Mouse (Mus musculus) stomach, embryonic 14.5 days (tissue): ENCODE results near the gene Atp6v0a1. TPM values are rescaled to one million over a fixed set of nuclear protein-coding genes. Genes with fewer than 3 reads are reported as not detected.
A peak's percentile ranks its signal among the peaks of the same experiment; 100 is the strongest.

Source experiments
- ATAC-seq: fragments of 200-750 bp; cut with Nextera tagmentation; 2 replicates; pipeline ENCODE4 v1.8.0; 2017; ENCODE audit warnings: low read depth, moderate TSS enrichment; ENCODE audit not compliant: insufficient number of reproducible peaks, insufficient read depth, low FRiP score
- H3K27ac ChIP-seq: fragments of 300-500 bp; sonication (generic); 2 replicates; pipeline ENCODE4 v1.5.1; 2014; ENCODE audit warnings: mild to moderate bottlenecking, low read length, moderate library complexity, mixed read lengths
- H3K27me3 ChIP-seq: fragments of 300-500 bp; sonication (generic); 2 replicates; pipeline ENCODE4 v1.6.1; 2014; ENCODE audit warnings: low read length, control low read depth, mixed read lengths; ENCODE audit not compliant: control insufficient read depth, insufficient read depth
- H3K36me3 ChIP-seq: fragments of 300-500 bp; sonication (generic); 2 replicates; pipeline ENCODE4 v1.6.1; 2014; ENCODE audit warnings: mild to moderate bottlenecking, control low read depth, low read length, moderate library complexity, mixed read lengths; ENCODE audit not compliant: control insufficient read depth, insufficient read depth
- H3K4me1 ChIP-seq: fragments of 300-500 bp; sonication (generic); 2 replicates; pipeline ENCODE4 v1.6.1; 2014; ENCODE audit warnings: low read length, control low read depth, mixed read lengths; ENCODE audit not compliant: control insufficient read depth, insufficient read depth
- H3K4me2 ChIP-seq: fragments of 300-500 bp; sonication (generic); replicated peaks from 2 replicates; pipeline ENCODE4 v1.6.1; 2014; ENCODE audit warnings: low read depth, low read length, control low read depth
- H3K4me3 ChIP-seq: fragments of 300-500 bp; sonication (generic); 2 replicates; pipeline ENCODE4 v1.5.1; 2014; ENCODE audit warnings: low read depth, low read length, control low read depth
- H3K9ac ChIP-seq: fragments of 300-500 bp; sonication (generic); replicated peaks from 2 replicates; pipeline ENCODE4 v1.6.1; 2014; ENCODE audit warnings: low read depth, mild to moderate bottlenecking, control low read depth, low read length, moderate library complexity, mixed read lengths
- H3K9me3 ChIP-seq: fragments of 300-500 bp; sonication (generic); 2 replicates; pipeline ENCODE4 v1.6.1; 2016; ENCODE audit warnings: low read depth, low read length, control low read depth; ENCODE audit not compliant: control insufficient read depth
- WGBS: fragments of 180-500 bp; shearing (Covaris S2); extraction: QIAGEN DNeasy Blood & Tissue Kit; methylation state at CpG from one replicate; pipeline ENCODE4 v1.1.7; 2014; 5-methylcytosine and 5-hydroxymethylcytosine counted together
- polyA plus RNA-seq: library from polyadenylated mRNA; unstranded; fragments of >200 nt; fragmentation: Nextera tagmentation; extraction: Ambion mirVana; gene quantifications from 2 replicates; pipeline ENCODE4 v1.2.1, GENCODE M21; 2014

The Atp6v0a1 gene
- polyA plus RNA-seq, 1 experiment from 2014 or later: 42.0 TPM

DNA sequence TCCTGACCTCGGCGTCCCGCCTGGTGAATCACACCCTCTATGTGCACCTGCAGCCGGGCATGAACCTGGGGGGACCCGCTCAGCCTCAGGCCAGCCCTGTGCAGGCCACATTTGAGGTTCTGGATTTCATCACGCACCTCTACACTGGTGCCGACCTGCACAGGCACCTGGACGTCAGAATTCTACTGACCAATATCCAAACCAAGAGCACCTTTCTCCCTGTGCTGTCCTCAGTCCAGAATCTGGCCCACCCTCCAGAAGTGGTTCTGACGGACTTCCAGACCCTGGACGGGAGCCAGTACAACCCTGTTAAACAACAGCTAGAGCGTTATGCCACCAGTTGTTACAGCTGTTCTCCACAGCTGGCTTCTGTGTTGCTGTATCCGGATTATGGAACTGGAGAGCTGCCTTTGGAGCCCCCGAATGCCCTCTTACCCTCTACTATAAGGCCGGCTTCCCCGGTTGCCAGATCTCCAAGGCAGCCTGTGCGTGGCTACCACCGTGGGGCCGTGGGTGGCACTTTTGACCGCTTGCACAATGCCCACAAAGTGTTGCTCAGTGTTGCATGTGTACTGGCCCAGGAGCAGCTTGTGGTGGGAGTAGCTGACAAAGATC is 73.9 kb downstream of the Atp6v0a1 start:
- peak overlapping the region; percentile 84 for H3K27ac ChIP-seq
- ATAC-seq: no peak
- peak overlapping the region; percentile 73 for H3K9ac ChIP-seq
- H3K27me3 ChIP-seq: peaks cover 22% of the 10 kb centered on the region
- H3K4me1 ChIP-seq: peaks cover 33% of the 10 kb centered on the region
- 29% methylated on average over 19 of the region's 19 CpGs for WGBS
- H3K9me3 ChIP-seq: no peaks in the 10 kb centered on the region
- peak overlapping the region; percentile 70 for H3K4me3 ChIP-seq
- H3K4me2 ChIP-seq: peak overlapping the region; percentile 98
- no peaks in the 10 kb centered on the region for H3K36me3 ChIP-seq

GRCm38 (mm10) chr11:101084246-101084645 is 75.0 kb downstream of the Atp6v0a1 start:
- Histone ChIP-seq H3K27me3 (peaks cover 12% of the 10 kb centered on the region), H3K4me3 (no peak overlapping the region), H3K9me3 (no peaks in the 10 kb centered on the region), H3K4me2 (no peak overlapping the region), H3K36me3 (peaks cover 2% of the 10 kb centered on the region), H3K4me1 (peaks cover 34% of the 10 kb centered on the region), H3K27ac (no peak overlapping the region), H3K9ac (no peak overlapping the region)
- no peak for ATAC-seq
- WGBS: 88% methylated on average over 14 of the region's 14 CpGs

DNA sequence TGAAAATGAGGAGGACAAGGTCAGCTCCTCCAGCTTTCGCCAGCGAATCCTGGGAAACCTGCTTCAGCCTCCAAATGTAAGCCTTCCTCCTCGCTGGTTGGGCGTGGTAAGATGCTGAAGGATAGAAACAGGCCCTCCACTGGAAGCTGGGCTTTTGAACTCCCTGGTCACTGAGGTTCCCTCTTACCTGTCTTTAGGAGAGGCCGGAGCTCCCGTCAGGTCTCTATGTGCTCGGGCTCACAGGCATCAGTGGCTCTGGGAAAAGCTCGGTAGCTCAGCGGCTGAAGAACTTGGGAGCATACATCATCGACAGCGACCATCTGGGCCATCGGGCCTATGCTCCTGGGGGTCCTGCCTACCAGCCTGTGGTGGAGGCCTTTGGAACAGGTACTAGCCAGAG is 75.6 kb downstream of the Atp6v0a1 start:
- no peaks in the 10 kb centered on the region for H3K9me3 ChIP-seq
- H3K27me3 ChIP-seq: peaks cover 6% of the 10 kb centered on the region
- 90% methylated on average over 12 of the region's 12 CpGs for WGBS
- no peak overlapping the region for H3K9ac ChIP-seq
- H3K4me2 ChIP-seq: no peak overlapping the region
- no peak overlapping the region for H3K4me3 ChIP-seq
- H3K36me3 ChIP-seq: peaks cover 8% of the 10 kb centered on the region
- no peak for ATAC-seq
- H3K4me1 ChIP-seq: peaks cover 30% of the 10 kb centered on the region
- H3K27ac ChIP-seq: no peak overlapping the region

DNA sequence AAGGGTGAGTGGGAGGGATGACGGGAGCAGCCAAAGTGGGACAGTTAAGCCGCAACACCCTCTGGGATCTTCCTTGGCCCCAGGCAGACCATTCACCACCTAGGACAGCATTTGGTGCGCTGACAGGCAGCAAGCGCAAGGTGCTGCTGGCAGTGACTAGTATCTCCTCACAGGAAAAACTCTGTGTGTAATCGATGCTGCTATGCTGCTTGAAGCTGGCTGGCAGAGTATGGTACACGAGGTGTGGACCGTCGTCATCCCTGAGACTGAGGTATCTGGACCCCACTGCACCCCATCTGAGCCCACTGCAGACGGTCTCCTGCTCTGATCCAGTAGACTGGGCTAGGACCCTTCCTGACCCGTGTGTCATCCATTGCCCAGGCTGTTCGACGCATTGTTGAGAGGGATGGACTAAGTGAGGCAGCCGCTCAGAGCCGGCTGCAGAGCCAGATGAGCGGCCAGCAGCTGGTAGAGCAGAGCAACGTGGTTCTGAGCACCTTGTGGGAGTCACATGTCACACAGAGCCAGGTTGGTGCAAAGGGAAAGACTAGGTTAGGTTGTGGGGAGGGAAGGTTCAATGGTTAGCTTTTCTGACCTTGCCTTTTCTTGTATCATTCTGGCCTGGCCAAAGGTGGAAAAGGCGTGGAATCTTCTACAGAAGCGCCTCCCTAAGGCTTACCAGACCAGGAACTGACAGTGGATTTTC is 76.5 kb downstream of the Atp6v0a1 start:
- Histone ChIP-seq H3K4me2 (peak overlapping the region; percentile 96; the same call in 1 of the 2 replicates), H3K9me3 (no peaks in the 10 kb centered on the region), H3K4me3 (no peak overlapping the region), H3K27ac (no peak overlapping the region), H3K9ac (no peak overlapping the region), H3K36me3 (peaks cover 12% of the 10 kb centered on the region), H3K4me1 (peaks cover 28% of the 10 kb centered on the region), H3K27me3 (no peaks in the 10 kb centered on the region; the same call in 1 of the 2 replicates)
- no peak for ATAC-seq
- WGBS: 89% methylated on average over 18 of the region's 18 CpGs

GRCm38 (mm10) chr11:101086323-101086674 is 77.0 kb downstream of the Atp6v0a1 start:
- Histone ChIP-seq H3K9ac (no peak overlapping the region), H3K27ac (peak overlapping the region; percentile 16; the same call in 1 of the 2 replicates), H3K9me3 (no peaks in the 10 kb centered on the region), H3K27me3 (no peaks in the 10 kb centered on the region), H3K4me2 (peak overlapping the region; percentile 96), H3K36me3 (peaks cover 14% of the 10 kb centered on the region), H3K4me1 (peaks cover 28% of the 10 kb centered on the region), H3K4me3 (peak overlapping the region; percentile 87; the same call in 1 of the 2 replicates)
- WGBS: 83% methylated on average over 6 of the region's 6 CpGs
- ATAC-seq: no peak

DNA sequence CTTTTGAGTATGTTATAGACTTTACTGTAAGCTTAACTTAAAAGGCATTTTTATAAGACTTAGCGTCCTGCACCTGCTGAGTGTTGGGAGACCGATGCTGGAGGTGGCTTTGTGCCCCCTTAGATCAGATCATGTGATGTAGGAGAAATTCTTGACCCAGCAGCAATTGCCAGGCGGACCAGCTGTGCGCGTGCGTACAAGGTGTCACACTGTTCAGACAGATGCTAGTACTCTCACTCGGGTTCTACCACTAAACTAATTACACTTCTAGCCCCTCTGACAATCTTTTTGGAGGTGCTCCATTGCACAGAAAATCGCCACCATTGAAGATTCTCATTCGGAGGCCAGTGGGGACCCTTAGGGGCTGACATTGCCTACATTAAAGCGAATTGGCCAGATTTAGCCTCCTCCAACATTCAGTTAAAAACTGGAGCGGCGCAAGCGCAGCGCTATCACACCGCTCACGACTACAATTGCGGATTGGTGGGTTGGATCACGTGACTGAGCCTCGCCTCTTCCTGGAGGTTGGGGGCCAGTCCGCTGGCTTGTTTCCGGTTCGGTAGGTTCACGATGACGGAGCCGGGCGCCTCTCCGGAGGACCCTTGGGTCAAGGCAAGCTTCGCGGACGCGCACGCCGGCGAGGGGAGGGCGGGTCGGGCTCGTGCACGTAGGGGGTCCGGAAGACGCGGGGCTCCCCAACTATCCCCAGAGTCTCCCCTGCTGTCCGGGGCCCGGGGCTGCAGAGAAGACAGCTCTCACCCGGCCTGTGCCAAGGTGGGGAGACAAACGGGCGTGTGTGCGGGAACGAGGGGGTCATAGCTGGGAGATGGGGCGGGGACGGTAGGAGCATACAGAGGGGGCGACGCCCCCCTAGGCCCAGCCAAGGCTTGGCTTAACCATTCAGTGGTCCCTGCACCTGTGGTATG is 77.8 kb downstream of the Atp6v0a1 start, which contains the start of gene Mlx:
Gene Mlx, plus strand, starts transcription at position 522 of the 926 bp plus-strand sequence.
- H3K9ac ChIP-seq: peak within 1 kb of the TSS; percentile 80
- H3K27ac ChIP-seq: peak within 1 kb of the TSS; percentile 16; the same call in 1 of the 2 replicates
- peak within 1 kb of the TSS; percentile 87 for H3K4me3 ChIP-seq
- ATAC-seq: peak; percentile 85
- peaks cover 24% of the 10 kb centered on the region for H3K4me1 ChIP-seq
- H3K27me3 ChIP-seq: no peaks in the 10 kb centered on the region
- 2% methylated on average over 52 of the region's 52 CpGs for WGBS
- H3K9me3 ChIP-seq: no peaks in the 10 kb centered on the region
- peaks cover 21% of the 10 kb centered on the region for H3K36me3 ChIP-seq
- H3K4me2 ChIP-seq: peak within 1 kb of the TSS; percentile 96

DNA sequence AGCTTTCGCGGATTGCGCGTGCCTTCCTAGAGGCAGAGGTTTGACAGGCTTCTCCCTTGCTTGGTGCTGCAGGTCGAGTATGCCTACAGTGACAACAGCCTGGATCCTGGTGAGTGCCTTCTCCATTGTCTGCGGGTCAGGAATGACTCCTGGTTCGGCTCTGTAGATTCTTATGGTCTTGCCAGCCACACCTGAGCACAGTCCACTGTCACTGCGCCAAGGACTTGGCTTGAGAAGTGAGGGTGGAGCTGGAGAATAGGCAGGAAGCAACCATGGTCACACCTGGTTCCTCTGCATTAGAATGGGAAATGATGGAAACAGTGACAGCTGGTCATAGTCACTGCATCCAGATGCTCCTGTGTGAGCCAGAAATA is 78.4 kb downstream of the Atp6v0a1 start:
- peak overlapping the region; percentile 96 for H3K4me2 ChIP-seq
- ATAC-seq: no peak; the same call in 1 of the 2 replicates
- H3K4me1 ChIP-seq: peaks cover 24% of the 10 kb centered on the region
- peaks cover 27% of the 10 kb centered on the region for H3K36me3 ChIP-seq
- peak overlapping the region; percentile 16; the same call in 1 of the 2 replicates for H3K27ac ChIP-seq
- no peaks in the 10 kb centered on the region for H3K27me3 ChIP-seq
- WGBS: 10% methylated on average over 8 of the region's 8 CpGs
- H3K9ac ChIP-seq: peak overlapping the region; percentile 80
- H3K4me3 ChIP-seq: peak overlapping the region; percentile 87
- H3K9me3 ChIP-seq: no peaks in the 10 kb centered on the region

DNA sequence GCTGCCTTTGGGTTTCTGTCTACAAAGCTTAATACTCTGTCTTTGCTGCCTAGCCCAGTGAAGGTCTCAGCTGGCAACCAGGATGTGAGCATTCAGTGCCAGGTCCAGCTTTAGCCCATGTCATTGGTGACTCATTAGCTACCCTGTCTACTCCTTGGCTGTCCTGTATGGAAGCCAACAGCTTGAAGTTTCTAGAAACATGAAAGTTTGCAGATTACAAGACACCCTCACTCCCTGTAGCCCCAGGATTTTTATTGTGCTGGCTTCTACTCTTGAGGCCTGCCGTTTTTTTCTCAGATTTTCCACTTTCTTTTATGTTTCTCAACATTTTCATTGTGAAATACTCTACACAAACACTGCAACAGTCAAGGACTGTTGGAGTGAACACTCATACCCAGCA is 80.7 kb downstream of the Atp6v0a1 start:
- H3K36me3 ChIP-seq: peaks cover 38% of the 10 kb centered on the region
- H3K9ac ChIP-seq: no peak overlapping the region
- H3K4me3 ChIP-seq: no peak overlapping the region
- H3K27ac ChIP-seq: no peak overlapping the region
- 91% methylated on average over 1 of the region's 1 CpGs for WGBS
- ATAC-seq: no peak
- H3K4me2 ChIP-seq: no peak overlapping the region
- no peaks in the 10 kb centered on the region for H3K9me3 ChIP-seq
- H3K4me1 ChIP-seq: peaks cover 22% of the 10 kb centered on the region
- H3K27me3 ChIP-seq: no peaks in the 10 kb centered on the region
